Mouse (Mus musculus): ENCODE data around the gene Agfg2. TPM values are rescaled to one million over a fixed set of nuclear protein-coding genes. Genes with fewer than 3 reads are reported as not detected.

The Agfg2 gene
- polyA plus RNA-seq, 1 experiment from 2014 or later: 16.8 TPM

GRCm38 (mm10) chr5:137718020-137718790, 33.7 kb upstream of the Agfg2 start:
- Histone ChIP-seq H3K9me3 (ENCODE audit: control insufficient read depth) (no peaks in the 10 kb centered on the region), H3K36me3 (ENCODE audit: control insufficient read depth, insufficient read depth) (no peaks in the 10 kb centered on the region), H3K9ac (ENCODE audit: low read depth, low read length) (no peak overlapping the region), H3K4me1 (replicated peaks; ENCODE audit: control insufficient read depth, insufficient read depth, low read length) (no peaks in the 10 kb centered on the region), H3K27me3 (replicated peaks; ENCODE audit: control insufficient read depth, insufficient read depth, low read length) (no peaks in the 10 kb centered on the region), H3K27ac (ENCODE audit: low read depth, low read length) (no peak overlapping the region), H3K4me2 (replicated peaks; ENCODE audit: low read depth) (no peak overlapping the region), H3K4me3 (ENCODE audit: low read depth, low read length) (no peak overlapping the region)
- TF ChIP-seq CTCF (IDR thresholded peaks at IDR 0.05; ENCODE audit: low read depth): no peak
- ATAC-seq: no peak
- 64% methylated on average over 8 of the region's 8 CpGs for WGBS

GRCm38 (mm10) chr5:137715685-137716084, 31.2 kb upstream of the Agfg2 start:
- no peaks in the 10 kb centered on the region for H3K27me3 ChIP-seq (replicated peaks; ENCODE audit: control insufficient read depth, insufficient read depth, low read length)
- H3K36me3 ChIP-seq (ENCODE audit: control insufficient read depth, insufficient read depth): no peaks in the 10 kb centered on the region
- no peaks in the 10 kb centered on the region for H3K4me1 ChIP-seq (replicated peaks; ENCODE audit: control insufficient read depth, insufficient read depth, low read length)
- no peak overlapping the region for H3K4me3 ChIP-seq (ENCODE audit: low read depth, low read length)
- no peaks in the 10 kb centered on the region for H3K9me3 ChIP-seq (ENCODE audit: control insufficient read depth)
- H3K4me2 ChIP-seq (replicated peaks; ENCODE audit: low read depth): no peak overlapping the region
- H3K9ac ChIP-seq (ENCODE audit: low read depth, low read length): no peak overlapping the region
- WGBS: 72% methylated on average over 8 of the region's 8 CpGs
- no peak for TF ChIP-seq CTCF (IDR thresholded peaks at IDR 0.05; ENCODE audit: low read depth)
- ATAC-seq: no peak
- H3K27ac ChIP-seq (ENCODE audit: low read depth, low read length): no peak overlapping the region

GRCm38 (mm10) chr5:137713454-137713853, 28.9 kb upstream of the Agfg2 start:
- WGBS: 80% methylated on average over 5 of the region's 5 CpGs
- H3K9ac ChIP-seq (ENCODE audit: low read depth, low read length): no peak overlapping the region
- H3K4me3 ChIP-seq (ENCODE audit: low read depth, low read length): no peak overlapping the region
- no peaks in the 10 kb centered on the region for H3K27me3 ChIP-seq (replicated peaks; ENCODE audit: control insufficient read depth, insufficient read depth, low read length)
- no peaks in the 10 kb centered on the region for H3K36me3 ChIP-seq (ENCODE audit: control insufficient read depth, insufficient read depth)
- H3K9me3 ChIP-seq (ENCODE audit: control insufficient read depth): no peaks in the 10 kb centered on the region
- no peak for TF ChIP-seq CTCF (IDR thresholded peaks at IDR 0.05; ENCODE audit: low read depth)
- no peak overlapping the region for H3K4me2 ChIP-seq (replicated peaks; ENCODE audit: low read depth)
- no peak overlapping the region for H3K27ac ChIP-seq (ENCODE audit: low read depth, low read length)
- H3K4me1 ChIP-seq (replicated peaks; ENCODE audit: control insufficient read depth, insufficient read depth, low read length): no peaks in the 10 kb centered on the region
- ATAC-seq: no peak

GRCm38 (mm10) chr5:137706913-137707633, 22.5 kb upstream of the Agfg2 start:
- H3K9me3 ChIP-seq (ENCODE audit: control insufficient read depth): no peaks in the 10 kb centered on the region
- no peaks in the 10 kb centered on the region for H3K36me3 ChIP-seq (ENCODE audit: control insufficient read depth, insufficient read depth)
- 24% methylated on average over 12 of the region's 12 CpGs for WGBS
- no peaks in the 10 kb centered on the region for H3K27me3 ChIP-seq (replicated peaks; ENCODE audit: control insufficient read depth, insufficient read depth, low read length)
- TF ChIP-seq CTCF (IDR thresholded peaks at IDR 0.05; ENCODE audit: low read depth): no peak
- H3K4me3 ChIP-seq (ENCODE audit: low read depth, low read length): no peak overlapping the region
- peak overlapping the region; percentile 45 for H3K4me2 ChIP-seq (replicated peaks; ENCODE audit: low read depth)
- no peaks in the 10 kb centered on the region for H3K4me1 ChIP-seq (replicated peaks; ENCODE audit: control insufficient read depth, insufficient read depth, low read length)
- peak overlapping the region; percentile 79 for H3K27ac ChIP-seq (ENCODE audit: low read depth, low read length)
- ATAC-seq: peak; percentile 92
- H3K9ac ChIP-seq (ENCODE audit: low read depth, low read length): no peak overlapping the region

- Histone ChIP-seq H3K4me2 (replicated peaks; ENCODE audit: low read depth) (no peak overlapping the region), H3K4me3 (ENCODE audit: low read depth, low read length) (no peak overlapping the region), H3K27ac (ENCODE audit: low read depth, low read length) (no peak overlapping the region), H3K9me3 (ENCODE audit: control insufficient read depth) (no peaks in the 10 kb centered on the region), H3K4me1 (replicated peaks; ENCODE audit: control insufficient read depth, insufficient read depth, low read length) (no peaks in the 10 kb centered on the region), H3K27me3 (replicated peaks; ENCODE audit: control insufficient read depth, insufficient read depth, low read length) (no peaks in the 10 kb centered on the region), H3K36me3 (ENCODE audit: control insufficient read depth, insufficient read depth) (no peaks in the 10 kb centered on the region), H3K9ac (ENCODE audit: low read depth, low read length) (no peak overlapping the region)
- ATAC-seq: no peak
- 42% methylated on average over 6 of the region's 6 CpGs for WGBS
- no peak for TF ChIP-seq CTCF (IDR thresholded peaks at IDR 0.05; ENCODE audit: low read depth)
These were observed 20.7 kb upstream of the Agfg2 start for GRCm38 (mm10) chr5:137705242-137705641.

- no peak for ATAC-seq
- Histone ChIP-seq H3K9me3 (ENCODE audit: control insufficient read depth) (no peaks in the 10 kb centered on the region), H3K4me1 (replicated peaks; ENCODE audit: control insufficient read depth, insufficient read depth, low read length) (no peaks in the 10 kb centered on the region), H3K36me3 (ENCODE audit: control insufficient read depth, insufficient read depth) (no peaks in the 10 kb centered on the region), H3K4me2 (replicated peaks; ENCODE audit: low read depth) (no peak overlapping the region), H3K27me3 (replicated peaks; ENCODE audit: control insufficient read depth, insufficient read depth, low read length) (no peaks in the 10 kb centered on the region), H3K4me3 (ENCODE audit: low read depth, low read length) (no peak overlapping the region), H3K9ac (ENCODE audit: low read depth, low read length) (no peak overlapping the region), H3K27ac (ENCODE audit: low read depth, low read length) (no peak overlapping the region)
- TF ChIP-seq CTCF (IDR thresholded peaks at IDR 0.05; ENCODE audit: low read depth): no peak
- WGBS: 44% methylated on average over 2 of the region's 2 CpGs
These were observed 15.3 kb upstream of the Agfg2 start for GRCm38 (mm10) chr5:137699850-137700249.

All from intestine, postnatal 0 days (tissue).